Comparison of ENCODE assay signal across 12 mouse cellular contexts in genomic region chr5:92323264-92323663, GRCm38 (mm10). TPM values are rescaled to one million over a fixed set of nuclear protein-coding genes. Genes with fewer than 3 reads are reported as not detected.
DNase-seq lines count a peak whose midpoint lies in the region; ATAC-seq lines count a peak whose summit lies in the region.
"Had no signal": no experiment of that assay in that cellular context is flagged by ENCODE, and none has a peak within 500 bp of the region (broad histone marks: within the 10 kb centered on the region; RNA-seq: fewer than 3 reads in every experiment).

No protein-coding gene starts in this region.

- 91% methylated on average over 5 of the region's 5 CpGs for WGBS in midbrain, embryonic 14.5 days

- H3K27me3 ChIP-seq in midbrain, embryonic 14.5 days (ENCODE audit: control insufficient read depth, insufficient read depth, low read length), result no peaks in the 10 kb centered on the region

- H3K4me1 ChIP-seq in brown adipose tissue, adult 24 weeks (ENCODE audit: control insufficient read depth, insufficient read depth, insufficient read length, low read length), result peaks cover 18% of the 10 kb centered on the region; the same call in 1 of the 2 replicates
- no peaks in the 10 kb centered on the region for H3K4me1 ChIP-seq in midbrain, embryonic 14.5 days (ENCODE audit: control insufficient read depth, insufficient read depth, low read length)

- H3K27ac ChIP-seq in brown adipose tissue, adult 24 weeks (replicated peaks; ENCODE audit: low read depth, low read length), result peak overlapping the region; percentile 98
- no peak overlapping the region for H3K27ac ChIP-seq in midbrain, embryonic 14.5 days (replicated peaks; ENCODE audit: low read depth, low read length)
- H3K27ac ChIP-seq: heart, embryonic 13.5 days; macrophage had no signal

- intact Hi-C loops in left cerebral cortex, postnatal 4 days (cut with DNase I), result no loop called here
- intact Hi-C loops in left cerebral cortex, postnatal 36 days (cut with DNase I), result no loop called here

- no peaks in the 10 kb centered on the region for H3K9me3 ChIP-seq in midbrain, embryonic 14.5 days (ENCODE audit: control insufficient read depth, low read length)
- H3K9me3 ChIP-seq: heart, embryonic 13.5 days had no signal

- DNase-seq in left cerebral cortex, postnatal 4 days, result peak; percentile 12
- DNase-seq in left cerebral cortex, postnatal 36 days (ENCODE audit: low spot score in 2 of 2), result no peak
- peak; percentile 73 for DNase-seq in heart, postnatal 4 days
- no peak for DNase-seq in layer of hippocampus, adult 9-11 months
- no peak for DNase-seq in thymus, postnatal 0 days (ENCODE audit: low spot score)
- DNase-seq in midbrain, embryonic 14.5 days, result no peak
- DNase-seq: cerebellum, adult 11-12 months had no signal

- no peak overlapping the region for H3K4me2 ChIP-seq in midbrain, embryonic 14.5 days (ENCODE audit: low read length)
- H3K4me2 ChIP-seq: heart, embryonic 13.5 days had no signal

- ATAC-seq in megakaryocyte progenitor cell, adult 5-6 weeks (replicated peaks; ENCODE audit: poor library complexity), result peak; percentile 13; the same call in 1 of the 2 replicates
- no peak for ATAC-seq in midbrain, embryonic 14.5 days (ENCODE audit: low FRiP score, low TSS enrichment)

- no peak overlapping the region for H3K4me3 ChIP-seq in brown adipose tissue, adult 24 weeks (ENCODE audit: insufficient read depth, low read depth, low read length)
- no peak overlapping the region for H3K4me3 ChIP-seq in midbrain, embryonic 14.5 days (replicated peaks; ENCODE audit: low read depth, low read length)
- H3K4me3 ChIP-seq: heart, embryonic 13.5 days had no signal

- H3K9ac ChIP-seq in midbrain, embryonic 14.5 days (replicated peaks; ENCODE audit: low read length), result no peak overlapping the region
- H3K9ac ChIP-seq: heart, embryonic 13.5 days had no signal

- H3K36me3 ChIP-seq in midbrain, embryonic 14.5 days (ENCODE audit: control insufficient read depth, insufficient read depth, low read length), result no peaks in the 10 kb centered on the region
- H3K36me3 ChIP-seq: heart, embryonic 13.5 days had no signal

RNA-seq across cellular contexts. Expression of gene Cxcl9, which starts 4.6 kb away (rescaled TPM):
- total RNA-seq in left cerebral cortex, postnatal 4 days (2021), result not detected
- not detected for total RNA-seq in left cerebral cortex, postnatal 36 days (2021)
- 15.5 and 47.1 TPM in 2 replicates for polyA plus RNA-seq in brown adipose tissue, adult 24 weeks (2012; ENCODE audit: insufficient read depth, insufficient read length, missing spikeins)
- total RNA-seq in heart, postnatal 4 days (2021), result under 1 TPM; 0.26 to 0.74 TPM
- 0.37 and 1.2 TPM in 2 replicates for total RNA-seq in megakaryocyte progenitor cell, adult 5-6 weeks (2015)
- 0.27 and 0.33 TPM in 2 replicates for total RNA-seq in megakaryocyte progenitor cell, adult 5-6 weeks (2017)
- polyA plus RNA-seq in thymus, postnatal 0 days (2015; fragmentation: Nextera tagmentation; extraction: Ambion mirVana), result 2.9 and 4.2 TPM in 2 replicates
- polyA plus RNA-seq in midbrain, embryonic 14.5 days (2014; fragmentation: Nextera tagmentation; extraction: Ambion mirVana), result not detected in 2 replicates
- total RNA-seq: ES-E14 had no signal
- polyA plus RNA-seq: heart, embryonic 13.5 days had no signal

RNA-seq across cellular contexts. Expression of gene Art3, which starts 8.4 kb away (rescaled TPM):
- 1 to 10 TPM; 4.1 to 5.6 TPM for total RNA-seq in left cerebral cortex, postnatal 4 days (2021)
- 1 to 10 TPM; 3.6 to 5.9 TPM for total RNA-seq in left cerebral cortex, postnatal 36 days (2021)
- 163 and 220 TPM in 2 replicates for polyA plus RNA-seq in brown adipose tissue, adult 24 weeks (2012; ENCODE audit: insufficient read depth, insufficient read length, missing spikeins)
- total RNA-seq in heart, postnatal 4 days (2021), result 100 to 1,000 TPM; 284 to 319 TPM
- total RNA-seq in megakaryocyte progenitor cell, adult 5-6 weeks (2015), result 1.2 and 1.5 TPM in 2 replicates
- total RNA-seq in megakaryocyte progenitor cell, adult 5-6 weeks (2017), result 0.54 TPM in 1 of 2 replicates, not detected in the other
- 4.2 and 6.5 TPM in 2 replicates for polyA plus RNA-seq in thymus, postnatal 0 days (2015; fragmentation: Nextera tagmentation; extraction: Ambion mirVana)
- 3.7 and 6.1 TPM in 2 replicates for polyA plus RNA-seq in midbrain, embryonic 14.5 days (2014; fragmentation: Nextera tagmentation; extraction: Ambion mirVana)
- polyA plus RNA-seq: macrophage had no signal

RNA-seq across cellular contexts. Expression of gene Sdad1, which starts 13.0 kb away (rescaled TPM):
- 10 to 100 TPM; 28.2 to 31.0 TPM for total RNA-seq in left cerebral cortex, postnatal 4 days (2021)
- 10 to 100 TPM; 15.5 to 25.1 TPM for total RNA-seq in left cerebral cortex, postnatal 36 days (2021)
- 4.2 and 5.8 TPM in 2 replicates for polyA plus RNA-seq in brown adipose tissue, adult 24 weeks (2012; ENCODE audit: insufficient read depth, insufficient read length, missing spikeins)
- 10 to 100 TPM; 20.0 to 21.7 TPM for total RNA-seq in heart, postnatal 4 days (2021)
- 39.5 and 46.5 TPM in 2 replicates for total RNA-seq in megakaryocyte progenitor cell, adult 5-6 weeks (2015)
- 69.5 and 86.2 TPM in 2 replicates for total RNA-seq in megakaryocyte progenitor cell, adult 5-6 weeks (2017)
- 35.5 and 41.4 TPM in 2 replicates for polyA plus RNA-seq in thymus, postnatal 0 days (2015; fragmentation: Nextera tagmentation; extraction: Ambion mirVana)
- 29.9 and 38.8 TPM in 2 replicates for polyA plus RNA-seq in midbrain, embryonic 14.5 days (2014; fragmentation: Nextera tagmentation; extraction: Ambion mirVana)

RNA-seq across cellular contexts. Expression of gene Cxcl10, which starts 25.4 kb away (rescaled TPM):
- total RNA-seq in left cerebral cortex, postnatal 4 days (2021), result not detected
- under 1 TPM in 1 of 2 experiments, not detected in 1; 0.49 TPM for total RNA-seq in left cerebral cortex, postnatal 36 days (2021)
- 2.7 TPM in 1 of 2 replicates, not detected in the other for polyA plus RNA-seq in brown adipose tissue, adult 24 weeks (2012; ENCODE audit: insufficient read depth, insufficient read length, missing spikeins)
- total RNA-seq in heart, postnatal 4 days (2021), result under 1 TPM in 1 of 2 experiments, not detected in 1; 0.47 TPM
- 4.7 and 10.5 TPM in 2 replicates for total RNA-seq in megakaryocyte progenitor cell, adult 5-6 weeks (2015)
- total RNA-seq in megakaryocyte progenitor cell, adult 5-6 weeks (2017), result 1.3 and 5.3 TPM in 2 replicates
- polyA plus RNA-seq in thymus, postnatal 0 days (2015; fragmentation: Nextera tagmentation; extraction: Ambion mirVana), result 96.0 and 127 TPM in 2 replicates
- 3.5 TPM in 1 of 2 replicates, not detected in the other for polyA plus RNA-seq in midbrain, embryonic 14.5 days (2014; fragmentation: Nextera tagmentation; extraction: Ambion mirVana)

RNA-seq across cellular contexts. Expression of gene Naaa, which starts 45.3 kb away (rescaled TPM):
- total RNA-seq in left cerebral cortex, postnatal 4 days (2021), result 10 to 100 TPM; 11.9 to 13.9 TPM
- 10 to 100 TPM; 39.2 to 39.9 TPM for total RNA-seq in left cerebral cortex, postnatal 36 days (2021)
- polyA plus RNA-seq in brown adipose tissue, adult 24 weeks (2012; ENCODE audit: insufficient read depth, insufficient read length, missing spikeins), result 18.1 and 22.8 TPM in 2 replicates
- total RNA-seq in heart, postnatal 4 days (2021), result 10 to 100 TPM in 1 of 2 experiments, 1 to 10 TPM in 1; 9.9 to 11.3 TPM
- 12.0 and 15.0 TPM in 2 replicates for total RNA-seq in megakaryocyte progenitor cell, adult 5-6 weeks (2015)
- 7.1 and 13.5 TPM in 2 replicates for total RNA-seq in megakaryocyte progenitor cell, adult 5-6 weeks (2017)
- polyA plus RNA-seq in thymus, postnatal 0 days (2015; fragmentation: Nextera tagmentation; extraction: Ambion mirVana), result 12.6 and 13.4 TPM in 2 replicates
- 15.2 and 17.4 TPM in 2 replicates for polyA plus RNA-seq in midbrain, embryonic 14.5 days (2014; fragmentation: Nextera tagmentation; extraction: Ambion mirVana)

Comparison
In these comparisons a context has a peak if more than half of its experiments do, and no peak if none do; other contexts are left out.
1. DNase-seq: peak in left cerebral cortex, postnatal 4 days (single experiment) and heart, postnatal 4 days (single experiment); none in left cerebral cortex, postnatal 36 days (0 of 2), layer of hippocampus, adult 9-11 months (single experiment), thymus, postnatal 0 days (single experiment) and midbrain, embryonic 14.5 days (single experiment).
2. RNA of gene Art3, which starts 8.4 kb away (total RNA-seq): 284 to 319 TPM in heart, postnatal 4 days; 3.6 to 5.9 TPM in left cerebral cortex, postnatal 36 days, 4.1 to 5.6 TPM in left cerebral cortex, postnatal 4 days and 0.54 to 1.5 TPM in megakaryocyte progenitor cell, adult 5-6 weeks; every median in the first group is over 10 times any median in the second.